Mouse (Mus musculus): ENCODE measurements at regions not wholly inside any gene's neighbourhood (a gene's known extent, or its start where the extent isn't known, plus 50 kb on each side); places are given as distances from the start of the nearest gene placed in this dataset.
"Not testable (repeated sequence)": the region's sequence is repeated elsewhere in the genome, so short reads cannot be mapped to it uniquely, and the experiment has no call there.

DNA sequence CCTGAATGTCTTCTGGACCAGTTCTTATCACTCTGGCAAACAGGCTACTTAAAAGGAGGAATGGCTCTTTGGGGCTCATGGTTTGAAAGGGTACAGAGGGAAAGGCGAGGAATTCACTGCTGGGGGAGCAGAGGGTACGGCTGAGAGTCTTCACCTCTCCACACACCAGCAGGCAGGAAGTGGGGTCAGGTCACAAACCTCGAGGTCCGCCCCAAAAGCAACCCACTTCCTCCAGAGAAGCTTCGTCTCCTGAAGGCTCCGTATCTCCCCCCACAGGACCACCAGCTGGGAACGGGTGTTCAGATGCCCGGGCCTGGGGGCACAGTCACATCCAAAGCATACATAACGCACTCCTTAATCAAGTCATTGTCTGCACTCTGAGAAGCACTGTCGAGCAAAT lies 121.4 kb upstream of the Sox5 start:
- Histone ChIP-seq H3K36me3 (ENCODE audit: control insufficient read depth, insufficient read depth) (no peaks in the 10 kb centered on the region), H3K4me3 (peak overlapping the region; percentile 16), H3K79me2 (ENCODE audit: control insufficient read depth, insufficient read depth) (no peaks in the 10 kb centered on the region), H3K27me3 (ENCODE audit: control insufficient read depth, insufficient read depth, insufficient read length) (no peaks in the 10 kb centered on the region), H3ac (ENCODE audit: control insufficient read depth, insufficient read length) (no peak overlapping the region), H3K4me2 (ENCODE audit: low read depth) (peak overlapping the region; percentile 94)
- TF ChIP-seq MAX (IDR thresholded peaks at IDR 0.05; ENCODE audit: low read depth) = no peak
- TF ChIP-seq POLR2AphosphoS2 (IDR thresholded peaks at IDR 0.05; ENCODE audit: insufficient read length, low read depth) = no peak
- TF ChIP-seq CEBPB (IDR thresholded peaks at IDR 0.05; ENCODE audit: insufficient read depth, poor library complexity, severe bottlenecking) = no peak
- no peak for TF ChIP-seq SRF (IDR thresholded peaks at IDR 0.05; ENCODE audit: control insufficient read depth, insufficient read length, low read depth)
- no peak for TF ChIP-seq USF1 (IDR thresholded peaks at IDR 0.05; ENCODE audit: low read depth)
- no peak for TF ChIP-seq POLR2A (IDR thresholded peaks at IDR 0.05; ENCODE audit: insufficient read length, low read depth)
- TF ChIP-seq REST (IDR thresholded peaks at IDR 0.05; ENCODE audit: insufficient read depth, insufficient read length) = no peak
- no peak for TF ChIP-seq MYOG (IDR thresholded peaks at IDR 0.05; ENCODE audit: control insufficient read depth in 1 of 3, insufficient read depth in 1 of 3, insufficient read length in 2 of 3, low read depth in 2 of 3)
- no peak for TF ChIP-seq MYOD1 (IDR thresholded peaks at IDR 0.05; ENCODE audit: control insufficient read depth in 1 of 3, insufficient read length in 2 of 3, low read depth in 2 of 3)
- TF ChIP-seq E2F4 (IDR thresholded peaks at IDR 0.05; ENCODE audit: insufficient read depth) = no peak

DNA sequence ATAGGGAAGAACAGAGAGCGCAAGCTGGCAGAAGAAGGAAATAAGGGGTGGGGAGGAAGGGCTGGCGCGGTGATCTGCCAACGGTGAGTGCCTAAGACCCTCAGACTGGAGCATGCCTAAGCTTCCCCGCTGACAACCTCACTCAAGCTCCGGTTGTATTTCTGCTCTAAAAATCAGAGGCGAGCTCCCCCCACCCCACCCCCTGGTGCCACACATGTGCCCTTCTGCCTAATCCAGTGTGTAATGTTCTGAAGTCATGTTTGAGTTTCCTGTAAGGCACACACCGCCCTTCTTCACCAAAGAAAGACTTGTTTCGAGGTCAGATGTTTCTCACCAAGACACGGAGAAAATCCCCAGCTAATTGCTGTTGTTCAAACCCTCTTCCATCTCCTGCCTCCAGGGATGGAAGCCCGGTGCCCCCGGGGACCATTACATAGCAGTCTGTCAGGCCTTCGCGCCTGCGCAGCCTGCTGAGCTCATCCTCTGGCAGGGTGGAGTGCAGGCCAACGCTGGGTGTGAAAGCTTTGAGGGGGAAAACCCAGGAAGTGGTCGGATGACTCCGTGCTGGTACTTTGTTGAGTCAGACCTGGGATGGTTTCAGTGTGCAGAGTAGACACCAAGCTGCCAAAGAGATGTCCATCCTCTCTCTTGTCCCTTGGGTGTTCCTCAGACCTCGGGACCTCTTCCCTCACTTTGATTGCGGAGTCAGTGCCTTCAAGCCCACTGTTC lies 120.7 kb upstream of the Sox5 start:
- Histone ChIP-seq H3K36me3 (ENCODE audit: control insufficient read depth, insufficient read depth) (no peaks in the 10 kb centered on the region), H3K4me2 (ENCODE audit: low read depth) (peak overlapping the region; percentile 94), H3K4me3 (peak overlapping the region; percentile 16), H3K27me3 (ENCODE audit: control insufficient read depth, insufficient read depth, insufficient read length) (no peaks in the 10 kb centered on the region), H3K79me2 (ENCODE audit: control insufficient read depth, insufficient read depth) (no peaks in the 10 kb centered on the region), H3ac (ENCODE audit: control insufficient read depth, insufficient read length) (no peak overlapping the region)
- TF ChIP-seq E2F4 (IDR thresholded peaks at IDR 0.05; ENCODE audit: insufficient read depth) (no peak), MYOD1 (IDR thresholded peaks at IDR 0.05; ENCODE audit: control insufficient read depth in 1 of 3, insufficient read length in 2 of 3, low read depth in 2 of 3) (no peak), POLR2A (IDR thresholded peaks at IDR 0.05; ENCODE audit: insufficient read length, low read depth) (peak; percentile 40), TCF3 (IDR thresholded peaks at IDR 0.05; ENCODE audit: insufficient read length, low read depth) (no peak), CEBPB (IDR thresholded peaks at IDR 0.05; ENCODE audit: insufficient read depth, poor library complexity, severe bottlenecking) (no peak), POLR2AphosphoS2 (IDR thresholded peaks at IDR 0.05; ENCODE audit: insufficient read length, low read depth) (no peak), USF1 (IDR thresholded peaks at IDR 0.05; ENCODE audit: low read depth) (no peak), TCF12 (IDR thresholded peaks at IDR 0.05; ENCODE audit: insufficient read depth, poor library complexity, severe bottlenecking) (no peak), MAX (IDR thresholded peaks at IDR 0.05; ENCODE audit: low read depth) (no peak), REST (IDR thresholded peaks at IDR 0.05; ENCODE audit: insufficient read depth, insufficient read length) (no peak), MYOG (IDR thresholded peaks at IDR 0.05; ENCODE audit: control insufficient read depth in 1 of 3, insufficient read depth in 1 of 3, insufficient read length in 2 of 3, low read depth in 2 of 3) (peak in 1 of 3 experiments; percentile 8), SRF (IDR thresholded peaks at IDR 0.05; ENCODE audit: control insufficient read depth, insufficient read length, low read depth) (no peak)

DNA sequence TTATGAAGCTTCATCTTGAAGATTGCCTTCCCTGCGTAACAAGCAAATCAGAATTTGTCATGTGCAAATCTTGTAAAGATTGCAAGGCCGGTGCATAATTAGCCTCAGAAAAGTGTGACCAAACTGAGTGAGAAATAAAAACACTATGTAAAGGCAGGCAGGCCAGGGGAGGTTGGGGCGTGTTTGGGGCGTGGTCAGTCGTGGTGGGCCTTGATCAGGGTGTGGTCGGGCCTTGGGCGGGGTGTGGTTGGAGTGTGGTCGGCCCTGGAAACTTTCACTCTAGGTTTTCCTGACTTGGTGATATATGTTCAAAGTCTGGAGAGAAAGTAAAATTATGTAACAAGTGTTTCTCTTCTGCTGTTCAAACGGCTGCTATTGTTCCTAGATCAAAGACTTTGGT lies 120.0 kb upstream of the Sox5 start:
- TF ChIP-seq E2F4 (IDR thresholded peaks at IDR 0.05; ENCODE audit: insufficient read depth) (no peak), MYOD1 (IDR thresholded peaks at IDR 0.05; ENCODE audit: control insufficient read depth in 1 of 3, insufficient read length in 2 of 3, low read depth in 2 of 3) (no peak), MYOG (IDR thresholded peaks at IDR 0.05; ENCODE audit: control insufficient read depth in 1 of 3, insufficient read depth in 1 of 3, insufficient read length in 2 of 3, low read depth in 2 of 3) (no peak), CEBPB (IDR thresholded peaks at IDR 0.05; ENCODE audit: insufficient read depth, poor library complexity, severe bottlenecking) (no peak), REST (IDR thresholded peaks at IDR 0.05; ENCODE audit: insufficient read depth, insufficient read length) (no peak), TCF12 (IDR thresholded peaks at IDR 0.05; ENCODE audit: insufficient read depth, poor library complexity, severe bottlenecking) (no peak), POLR2A (IDR thresholded peaks at IDR 0.05; ENCODE audit: insufficient read length, low read depth) (no peak), SRF (IDR thresholded peaks at IDR 0.05; ENCODE audit: control insufficient read depth, insufficient read length, low read depth) (no peak), TCF3 (IDR thresholded peaks at IDR 0.05; ENCODE audit: insufficient read length, low read depth) (no peak), MAX (IDR thresholded peaks at IDR 0.05; ENCODE audit: low read depth) (no peak), POLR2AphosphoS2 (IDR thresholded peaks at IDR 0.05; ENCODE audit: insufficient read length, low read depth) (no peak), USF1 (IDR thresholded peaks at IDR 0.05; ENCODE audit: low read depth) (no peak)

DNA sequence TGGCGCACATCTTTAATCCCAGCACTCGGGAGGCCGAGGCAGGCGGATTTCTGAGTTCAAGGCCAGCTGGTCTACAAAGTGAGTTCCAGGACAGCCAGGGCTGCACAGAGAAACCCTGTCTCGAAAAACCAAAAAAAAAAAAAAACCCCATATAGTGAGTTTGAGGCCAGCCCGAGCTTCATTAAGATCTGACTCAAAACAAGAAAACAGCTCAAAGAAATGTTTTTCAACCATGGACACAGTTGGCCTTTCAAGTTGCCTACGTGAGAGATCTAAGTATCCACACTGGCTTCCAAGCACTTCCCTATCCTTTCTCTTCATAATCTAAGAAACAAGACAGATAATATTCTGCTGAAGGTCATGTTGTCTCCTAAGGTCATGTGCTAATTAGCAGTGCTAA lies 119.1 kb upstream of the Sox5 start:
- not testable (repeated sequence) for H3K4me2 ChIP-seq (ENCODE audit: low read depth); H3ac ChIP-seq (ENCODE audit: control insufficient read depth, insufficient read length); H3K4me3 ChIP-seq; H3K79me2 ChIP-seq (ENCODE audit: control insufficient read depth, insufficient read depth); H3K27me3 ChIP-seq (ENCODE audit: control insufficient read depth, insufficient read depth, insufficient read length); H3K36me3 ChIP-seq (ENCODE audit: control insufficient read depth, insufficient read depth)

More for the DNA sequence above, 120.0 kb upstream of the Sox5 start:
- Histone ChIP-seq H3K4me3 (peak overlapping the region; percentile 16), H3K36me3 (ENCODE audit: control insufficient read depth, insufficient read depth) (no peaks in the 10 kb centered on the region), H3K4me2 (ENCODE audit: low read depth) (peak overlapping the region; percentile 94), H3K27me3 (ENCODE audit: control insufficient read depth, insufficient read depth, insufficient read length) (no peaks in the 10 kb centered on the region), H3ac (ENCODE audit: control insufficient read depth, insufficient read length) (no peak overlapping the region), H3K79me2 (ENCODE audit: control insufficient read depth, insufficient read depth) (no peaks in the 10 kb centered on the region)

DNA sequence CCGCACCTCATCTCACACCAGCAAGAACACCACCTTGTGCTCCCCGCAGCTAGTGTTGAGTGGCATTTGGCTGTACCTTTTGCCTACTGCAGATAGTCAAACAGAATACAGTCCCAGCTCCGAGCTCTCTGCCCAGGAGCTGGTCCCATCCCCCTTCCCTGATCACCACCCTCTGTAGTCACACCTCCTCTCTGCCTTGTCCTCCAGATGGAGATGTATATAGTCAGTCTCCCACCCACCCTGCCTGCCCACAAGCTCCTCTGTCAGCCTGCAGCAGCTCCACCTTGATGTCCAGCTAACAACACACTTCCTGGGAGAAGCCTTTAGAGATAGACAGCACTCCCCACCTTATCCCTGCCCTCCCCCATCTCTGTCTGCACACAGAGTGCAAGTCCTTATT lies 115.7 kb upstream of the Sox5 start:
- no peak overlapping the region for H3K4me2 ChIP-seq (ENCODE audit: low read depth)
- TF ChIP-seq MYOG (IDR thresholded peaks at IDR 0.05; ENCODE audit: control insufficient read depth in 1 of 3, insufficient read depth in 1 of 3, insufficient read length in 2 of 3, low read depth in 2 of 3) = no peak
- no peak for TF ChIP-seq POLR2AphosphoS2 (IDR thresholded peaks at IDR 0.05; ENCODE audit: insufficient read length, low read depth)
- no peak for TF ChIP-seq TCF3 (IDR thresholded peaks at IDR 0.05; ENCODE audit: insufficient read length, low read depth)
- TF ChIP-seq USF1 (IDR thresholded peaks at IDR 0.05; ENCODE audit: low read depth) = no peak
- no peak for TF ChIP-seq SRF (IDR thresholded peaks at IDR 0.05; ENCODE audit: control insufficient read depth, insufficient read length, low read depth)
- TF ChIP-seq TCF12 (IDR thresholded peaks at IDR 0.05; ENCODE audit: insufficient read depth, poor library complexity, severe bottlenecking) = no peak
- no peak for TF ChIP-seq E2F4 (IDR thresholded peaks at IDR 0.05; ENCODE audit: insufficient read depth)
- no peak for TF ChIP-seq POLR2A (IDR thresholded peaks at IDR 0.05; ENCODE audit: insufficient read length, low read depth)
- no peak for TF ChIP-seq CEBPB (IDR thresholded peaks at IDR 0.05; ENCODE audit: insufficient read depth, poor library complexity, severe bottlenecking)
- no peak for TF ChIP-seq MYOD1 (IDR thresholded peaks at IDR 0.05; ENCODE audit: control insufficient read depth in 1 of 3, insufficient read length in 2 of 3, low read depth in 2 of 3)
- no peak for TF ChIP-seq REST (IDR thresholded peaks at IDR 0.05; ENCODE audit: insufficient read depth, insufficient read length)
- no peak for TF ChIP-seq MAX (IDR thresholded peaks at IDR 0.05; ENCODE audit: low read depth)
- no peaks in the 10 kb centered on the region for H3K36me3 ChIP-seq (ENCODE audit: control insufficient read depth, insufficient read depth)
- no peaks in the 10 kb centered on the region for H3K79me2 ChIP-seq (ENCODE audit: control insufficient read depth, insufficient read depth)
- no peak overlapping the region for H3ac ChIP-seq (ENCODE audit: control insufficient read depth, insufficient read length)
- H3K27me3 ChIP-seq (ENCODE audit: control insufficient read depth, insufficient read depth, insufficient read length) = no peaks in the 10 kb centered on the region
- H3K4me3 ChIP-seq = no peak overlapping the region

Data from myocyte (in vitro differentiated cells).